Mouse (Mus musculus) brain, embryonic 14.5 days (tissue): ENCODE measurements around the gene Ncor2.

ENCODE experiments used
- CTCF ChIP-seq: fragments of 200-500 bp; IDR thresholded peaks from 2 replicates; pipeline ENCODE4 v1.5.1; 2012; ENCODE audit warnings: inconsistent platforms, mild to moderate bottlenecking, moderate library complexity, borderline replicate concordance; ENCODE audit not compliant: insufficient read depth, insufficient read length; ENCODE audit errors: extremely low read depth
- POLR2A ChIP-seq: fragments of 200-500 bp; IDR thresholded peaks from 2 replicates; pipeline ENCODE4 v1.6.1; 2012; ENCODE audit warnings: mild to moderate bottlenecking, inconsistent platforms, borderline replicate concordance; ENCODE audit not compliant: poor library complexity, insufficient read depth, insufficient read length, severe bottlenecking; ENCODE audit errors: extremely low read depth

GRCm38 (mm10) chr5:125124002-125124401 is 55.0 kb downstream of the Ncor2 start:
- TF ChIP-seq CTCF: no peak
- TF ChIP-seq POLR2A: no peak
